Mouse (Mus musculus) embryonic facial prominence, embryonic 12.5 days (tissue): Measurements from ENCODE around the gene Mlip. TPM values are rescaled to one million over a fixed set of nuclear protein-coding genes. Genes with fewer than 3 reads are reported as not detected.
"Not testable (repeated sequence)": the region's sequence is repeated elsewhere in the genome, so short reads cannot be mapped to it uniquely, and the experiment has no call there.

Experiments used
- ATAC-seq: fragments of 200-750 bp; cut with Nextera tagmentation; 2 replicates; pipeline ENCODE4 v1.8.0; 2017; ENCODE audit not compliant: insufficient number of reproducible peaks, insufficient read depth, low FRiP score, low TSS enrichment
- H3K27ac ChIP-seq: fragments of 300-500 bp; sonication (generic); 2 replicates; pipeline ENCODE4 v1.5.1; 2016; ENCODE audit warnings: mild to moderate bottlenecking
- H3K27me3 ChIP-seq: fragments of 300-500 bp; sonication (generic); 2 replicates; pipeline ENCODE4 v1.6.1; 2016; ENCODE audit warnings: mild to moderate bottlenecking, moderate library complexity
- H3K36me3 ChIP-seq: fragments of 300-500 bp; sonication (generic); 2 replicates; pipeline ENCODE4 v1.6.1; 2016; ENCODE audit warnings: mild to moderate bottlenecking
- H3K4me1 ChIP-seq: fragments of 300-500 bp; sonication (generic); 2 replicates; pipeline ENCODE4 v1.6.1; 2016
- H3K4me2 ChIP-seq: fragments of 300-500 bp; sonication (generic); replicated peaks from 2 replicates; pipeline ENCODE4 v1.6.1; 2016; ENCODE audit warnings: mild to moderate bottlenecking, moderate library complexity
- H3K4me3 ChIP-seq: fragments of 300-500 bp; sonication (generic); 2 replicates; pipeline ENCODE4 v1.5.1; 2016; ENCODE audit warnings: mild to moderate bottlenecking
- H3K9ac ChIP-seq: fragments of 300-500 bp; sonication (generic); 2 replicates; pipeline ENCODE4 v1.6.1; 2016; ENCODE audit warnings: mild to moderate bottlenecking, moderate library complexity
- H3K9me3 ChIP-seq: fragments of 300-500 bp; sonication (generic); 2 replicates; pipeline ENCODE4 v1.6.1; 2016; ENCODE audit warnings: mild to moderate bottlenecking, moderate library complexity
- WGBS: fragments of 180-500 bp; shearing (Covaris S2); methylation state at CpG from one replicate; pipeline ENCODE4 v1.1.7; 2016; 5-methylcytosine and 5-hydroxymethylcytosine counted together
- polyA plus RNA-seq: library from polyadenylated mRNA; unstranded; fragments of >200 nt; fragmentation: Nextera tagmentation; extraction: Ambion mirVana; gene quantifications from 2 replicates; pipeline ENCODE4 v1.2.1, GENCODE M21; 2016

The Mlip gene
- polyA plus RNA-seq, 1 experiment from 2014 or later: 0.10 TPM

DNA sequence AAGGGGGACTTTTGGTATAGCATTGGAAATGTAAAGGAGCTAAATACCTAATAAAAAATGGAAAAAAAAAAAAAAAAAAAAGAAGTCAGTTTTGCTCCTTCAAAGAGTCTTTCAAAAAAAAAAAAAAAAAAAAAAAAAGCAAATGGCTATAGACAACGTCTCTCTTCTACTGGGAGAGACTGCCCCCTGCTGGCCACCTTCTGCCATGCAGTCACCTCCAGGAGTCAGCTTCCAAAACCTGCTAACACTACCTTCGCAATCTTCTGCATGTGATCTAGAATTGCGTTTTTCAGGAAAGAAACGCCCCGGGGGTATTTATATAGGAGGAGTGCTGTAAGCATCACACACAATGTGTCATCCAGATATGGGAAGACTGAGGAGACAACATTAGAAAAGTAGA lies 26.9 kb upstream of the Mlip start:
- H3K9me3 ChIP-seq: no peaks in the 10 kb centered on the region
- H3K9ac ChIP-seq: no peak overlapping the region
- ATAC-seq: no peak
- WGBS: 33% methylated on average over 5 of the region's 5 CpGs
- no peaks in the 10 kb centered on the region for H3K4me1 ChIP-seq
- H3K4me3 ChIP-seq: no peak overlapping the region
- H3K4me2 ChIP-seq: no peak overlapping the region
- H3K27me3 ChIP-seq: no peaks in the 10 kb centered on the region
- H3K27ac ChIP-seq: no peak overlapping the region
- H3K36me3 ChIP-seq: no peaks in the 10 kb centered on the region

DNA sequence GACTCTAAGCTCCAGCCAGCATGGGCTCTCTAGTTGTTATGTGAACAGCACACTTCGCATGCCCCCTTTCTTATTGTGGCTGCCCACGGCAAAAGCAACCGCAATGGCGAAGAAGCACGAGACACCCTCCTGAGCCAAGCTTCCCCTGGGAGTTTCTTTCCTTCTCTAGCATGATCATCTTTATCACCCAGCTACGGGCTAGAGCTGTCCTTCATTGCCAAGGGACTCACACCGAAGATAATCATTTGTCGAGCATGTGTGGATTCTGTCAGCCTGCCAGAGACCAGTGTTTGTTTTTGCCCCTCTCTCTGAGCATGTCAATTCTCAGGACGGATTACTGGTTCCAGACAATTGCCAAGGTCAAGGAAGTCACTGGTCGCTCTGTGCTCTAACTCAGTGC lies 24.9 kb upstream of the Mlip start:
- no peak for ATAC-seq
- H3K27ac ChIP-seq: no peak overlapping the region
- WGBS: 69% methylated on average over 10 of the region's 10 CpGs
- no peaks in the 10 kb centered on the region for H3K27me3 ChIP-seq
- no peaks in the 10 kb centered on the region for H3K4me1 ChIP-seq
- H3K9ac ChIP-seq: no peak overlapping the region
- H3K36me3 ChIP-seq: no peaks in the 10 kb centered on the region
- H3K9me3 ChIP-seq: no peaks in the 10 kb centered on the region
- no peak overlapping the region for H3K4me3 ChIP-seq
- no peak overlapping the region for H3K4me2 ChIP-seq

DNA sequence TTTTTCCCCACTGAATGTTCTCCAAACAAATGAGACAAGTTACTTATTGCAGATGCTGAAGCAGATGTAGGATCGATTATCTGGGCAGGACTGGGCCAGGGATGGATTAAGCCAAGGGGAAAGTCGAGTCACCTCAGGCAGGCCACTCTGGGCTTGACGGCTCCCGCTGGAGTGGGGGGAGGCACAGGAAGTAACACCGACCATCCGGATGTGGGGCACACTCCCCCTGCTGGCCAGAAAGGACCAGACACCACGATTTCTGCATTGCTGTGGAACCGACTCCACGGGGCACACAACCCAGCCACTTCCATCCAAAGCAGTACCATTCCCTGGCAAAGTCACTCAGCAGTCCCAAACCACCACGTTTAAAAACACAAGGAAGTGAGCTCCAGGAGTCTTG lies 24.3 kb upstream of the Mlip start:
- no peak overlapping the region for H3K9ac ChIP-seq
- H3K4me3 ChIP-seq: no peak overlapping the region
- H3K9me3 ChIP-seq: no peaks in the 10 kb centered on the region
- H3K4me1 ChIP-seq: no peaks in the 10 kb centered on the region
- H3K27me3 ChIP-seq: no peaks in the 10 kb centered on the region
- no peak overlapping the region for H3K4me2 ChIP-seq
- 59% methylated on average over 10 of the region's 10 CpGs for WGBS
- no peak overlapping the region for H3K27ac ChIP-seq
- no peaks in the 10 kb centered on the region for H3K36me3 ChIP-seq
- ATAC-seq: no peak

DNA sequence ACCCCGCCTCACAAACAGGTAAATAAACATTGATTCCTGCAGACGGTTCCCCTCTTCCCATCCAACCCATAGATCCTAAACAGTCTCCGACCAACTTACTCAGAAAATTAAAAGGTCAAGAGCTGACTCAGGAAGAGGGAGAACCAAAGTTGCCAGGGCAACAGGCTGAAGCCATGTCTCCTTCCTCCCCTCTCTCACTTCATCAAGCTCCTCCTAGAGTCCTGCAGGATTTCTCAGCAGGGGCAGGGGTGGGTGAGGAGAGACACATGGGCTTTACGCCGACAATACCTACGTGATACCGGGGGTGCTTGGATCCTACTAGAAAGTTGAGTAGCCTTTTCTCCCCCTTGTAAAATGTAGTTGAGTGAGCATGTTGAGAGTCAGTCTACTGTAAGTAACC lies 23.8 kb upstream of the Mlip start:
- no peaks in the 10 kb centered on the region for H3K4me1 ChIP-seq

DNA sequence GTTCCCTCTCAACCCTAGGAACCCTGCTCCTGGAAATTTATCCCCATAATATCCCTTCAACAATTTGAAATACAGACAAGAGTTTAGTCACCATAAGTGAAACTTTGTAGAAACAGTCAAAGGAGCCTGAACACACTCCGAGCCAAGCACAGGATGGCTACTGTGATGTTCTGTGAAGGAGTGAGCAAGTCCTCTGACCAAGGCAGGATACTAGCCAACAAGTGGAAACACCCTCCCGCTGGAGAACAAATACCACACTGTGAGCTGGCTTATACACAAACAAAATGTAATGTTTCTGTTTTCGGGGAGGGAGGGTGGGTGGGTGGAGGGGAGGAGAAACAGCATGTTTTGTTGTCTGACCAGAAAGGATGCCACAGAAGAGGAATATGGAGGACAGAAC lies 17.9 kb upstream of the Mlip start:
- H3K27me3 ChIP-seq: no peaks in the 10 kb centered on the region
- no peak overlapping the region for H3K9ac ChIP-seq
- H3K27ac ChIP-seq: no peak overlapping the region
- H3K4me3 ChIP-seq: no peak overlapping the region
- WGBS: 57% methylated on average over 3 of the region's 3 CpGs
- no peak overlapping the region for H3K4me2 ChIP-seq
- H3K4me1 ChIP-seq: no peaks in the 10 kb centered on the region
- H3K9me3 ChIP-seq: no peaks in the 10 kb centered on the region
- ATAC-seq: no peak
- no peaks in the 10 kb centered on the region for H3K36me3 ChIP-seq

More for the DNA sequence above, 23.8 kb upstream of the Mlip start:
- no peaks in the 10 kb centered on the region for H3K9me3 ChIP-seq
- no peaks in the 10 kb centered on the region for H3K27me3 ChIP-seq
- no peak overlapping the region for H3K4me3 ChIP-seq
- no peak overlapping the region for H3K27ac ChIP-seq
- H3K36me3 ChIP-seq: no peaks in the 10 kb centered on the region
- ATAC-seq: no peak
- H3K4me2 ChIP-seq: no peak overlapping the region
- WGBS: 83% methylated on average over 7 of the region's 7 CpGs
- H3K9ac ChIP-seq: no peak overlapping the region

DNA sequence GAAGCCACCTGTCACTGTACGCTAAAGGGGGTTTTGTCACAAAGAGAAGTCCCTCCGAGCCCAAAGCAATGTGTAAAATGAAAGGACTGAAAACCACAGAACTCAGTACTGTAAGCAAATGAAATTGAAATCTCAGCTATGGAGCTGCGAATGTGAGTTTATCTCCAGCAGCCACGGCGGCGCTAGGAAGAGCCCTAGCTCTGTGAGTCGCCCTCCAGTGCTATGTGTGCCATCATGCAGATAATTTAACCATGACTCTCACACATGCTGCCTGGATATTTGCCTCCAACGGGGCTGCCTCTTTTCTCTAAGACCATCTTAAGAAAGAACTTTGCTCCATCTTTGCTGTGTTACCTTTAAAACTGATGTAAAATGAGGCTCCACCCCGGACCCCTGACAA lies 16.5 kb upstream of the Mlip start:
- Histone ChIP-seq H3K4me2 (no peak overlapping the region), H3K27ac (no peak overlapping the region), H3K4me1 (no peaks in the 10 kb centered on the region), H3K36me3 (no peaks in the 10 kb centered on the region), H3K27me3 (no peaks in the 10 kb centered on the region), H3K9ac (no peak overlapping the region), H3K9me3 (no peaks in the 10 kb centered on the region), H3K4me3 (no peak overlapping the region)
- WGBS: 82% methylated on average over 9 of the region's 9 CpGs
- no peak for ATAC-seq

DNA sequence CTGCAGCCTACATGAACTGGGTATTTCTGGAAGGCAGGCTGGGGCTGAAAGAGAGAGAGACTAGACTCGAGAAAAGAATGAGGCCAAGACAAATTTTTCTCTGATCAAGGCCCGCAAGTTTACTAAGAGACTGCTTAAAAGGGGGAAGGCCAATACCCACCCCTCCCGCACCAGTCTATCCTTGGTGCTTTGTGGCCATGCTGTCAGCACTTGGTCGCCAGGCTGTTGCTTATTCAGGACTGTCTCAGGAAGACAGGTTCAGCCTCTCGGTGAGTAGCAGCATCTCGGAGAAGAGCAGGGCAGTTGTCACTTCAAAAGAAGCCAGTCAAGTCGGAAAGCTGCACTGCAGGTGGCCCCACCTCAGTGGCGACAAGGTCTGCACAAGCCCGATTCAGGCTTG lies 11.9 kb upstream of the Mlip start:
- 72% methylated on average over 9 of the region's 9 CpGs for WGBS
- not testable (repeated sequence) for H3K9me3 ChIP-seq

DNA sequence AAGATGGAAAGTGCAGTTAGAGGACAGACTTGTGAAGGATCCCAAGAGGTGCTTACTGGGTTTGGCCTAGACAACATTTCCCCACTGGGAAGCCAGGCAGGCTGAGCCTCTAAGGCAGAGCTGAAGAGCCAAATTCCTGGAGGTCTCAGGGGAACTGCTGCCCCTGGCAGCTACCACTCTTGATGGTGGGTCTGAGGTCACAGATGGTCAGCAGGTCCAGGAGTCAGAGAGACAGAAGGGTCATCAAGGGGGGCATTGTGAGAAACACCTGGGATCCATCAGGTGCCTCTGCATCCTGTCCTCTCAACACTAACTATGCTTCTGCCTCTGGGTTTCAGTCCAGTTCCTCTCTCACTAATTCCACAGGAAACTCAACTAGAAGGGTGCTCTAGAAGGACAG lies 10.1 kb upstream of the Mlip start:
- Histone ChIP-seq H3K27me3 (no peaks in the 10 kb centered on the region), H3K27ac (no peak overlapping the region), H3K36me3 (no peaks in the 10 kb centered on the region), H3K9me3 (no peaks in the 10 kb centered on the region), H3K4me3 (no peak overlapping the region), H3K4me1 (no peaks in the 10 kb centered on the region), H3K9ac (no peak overlapping the region), H3K4me2 (no peak overlapping the region)
- ATAC-seq: no peak

More for the DNA sequence above, 11.9 kb upstream of the Mlip start:
- H3K36me3 ChIP-seq, H3K9ac ChIP-seq, H3K4me1 ChIP-seq, H3K27me3 ChIP-seq, ATAC-seq, H3K27ac ChIP-seq, H3K4me3 ChIP-seq, H3K4me2 ChIP-seq: not testable (repeated sequence)

DNA sequence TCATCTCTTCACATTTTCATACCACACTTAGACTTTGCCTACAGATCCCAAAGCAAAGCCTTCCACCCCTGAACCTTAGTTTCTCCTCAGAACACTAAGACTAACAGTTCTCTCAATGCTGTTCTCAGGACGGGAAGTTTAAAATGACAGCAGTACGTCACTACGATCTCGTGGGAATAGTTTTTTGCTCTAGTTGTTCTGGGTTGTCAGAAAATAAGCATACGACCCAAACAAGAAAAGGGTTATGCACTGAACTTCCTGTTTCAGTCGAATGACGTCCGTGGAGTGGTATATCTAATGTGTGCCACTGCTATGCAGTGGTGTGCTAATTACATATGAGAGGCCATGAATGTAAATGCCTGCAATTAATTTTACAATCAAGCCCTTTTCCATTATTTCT lies 7.9 kb upstream of the Mlip start:
- no peak overlapping the region for H3K4me3 ChIP-seq
- H3K9me3 ChIP-seq: no peaks in the 10 kb centered on the region
- H3K4me1 ChIP-seq: no peaks in the 10 kb centered on the region
- 77% methylated on average over 8 of the region's 8 CpGs for WGBS
- no peak overlapping the region for H3K4me2 ChIP-seq
- H3K9ac ChIP-seq: no peak overlapping the region
- no peaks in the 10 kb centered on the region for H3K27me3 ChIP-seq
- no peaks in the 10 kb centered on the region for H3K36me3 ChIP-seq
- no peak for ATAC-seq
- H3K27ac ChIP-seq: no peak overlapping the region

DNA sequence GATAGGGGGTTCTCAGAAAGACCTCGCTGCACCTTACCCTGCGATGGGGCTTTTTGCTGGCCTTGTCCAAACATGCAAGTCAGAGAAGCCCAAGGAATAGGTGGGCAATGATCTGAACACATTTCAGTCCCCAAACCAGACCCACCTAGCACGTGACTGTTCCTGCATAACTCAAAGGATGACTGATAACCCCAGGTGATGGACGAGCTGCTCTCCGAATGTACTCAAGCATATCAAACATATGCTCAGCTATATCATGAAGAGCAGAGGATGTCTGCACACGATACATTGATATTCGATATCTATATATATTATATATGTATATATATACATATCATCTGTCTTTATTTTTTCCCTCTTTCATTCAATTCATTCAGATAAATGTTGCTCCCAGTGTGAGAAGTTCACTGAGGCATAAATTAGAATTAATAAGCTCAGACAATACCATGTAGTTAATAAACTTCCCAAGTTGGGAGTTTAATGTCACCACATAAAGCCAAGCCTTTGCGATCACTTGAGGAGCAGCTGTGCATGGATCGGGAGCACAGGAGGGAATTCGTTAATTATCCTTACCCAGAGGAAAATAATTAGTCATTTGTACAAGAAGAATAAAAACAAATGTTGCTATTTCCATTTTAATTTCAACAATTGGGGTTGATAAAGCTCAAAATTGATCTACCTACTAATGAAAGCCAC lies 6.7 kb upstream of the Mlip start:
- no peaks in the 10 kb centered on the region for H3K27me3 ChIP-seq
- no peaks in the 10 kb centered on the region for H3K9me3 ChIP-seq
- H3K9ac ChIP-seq: no peak overlapping the region
- no peak overlapping the region for H3K4me3 ChIP-seq
- no peak for ATAC-seq
- H3K27ac ChIP-seq: no peak overlapping the region
- H3K36me3 ChIP-seq: no peaks in the 10 kb centered on the region
- H3K4me1 ChIP-seq: no peaks in the 10 kb centered on the region
- no peak overlapping the region for H3K4me2 ChIP-seq
- WGBS: 89% methylated on average over 10 of the region's 10 CpGs

DNA sequence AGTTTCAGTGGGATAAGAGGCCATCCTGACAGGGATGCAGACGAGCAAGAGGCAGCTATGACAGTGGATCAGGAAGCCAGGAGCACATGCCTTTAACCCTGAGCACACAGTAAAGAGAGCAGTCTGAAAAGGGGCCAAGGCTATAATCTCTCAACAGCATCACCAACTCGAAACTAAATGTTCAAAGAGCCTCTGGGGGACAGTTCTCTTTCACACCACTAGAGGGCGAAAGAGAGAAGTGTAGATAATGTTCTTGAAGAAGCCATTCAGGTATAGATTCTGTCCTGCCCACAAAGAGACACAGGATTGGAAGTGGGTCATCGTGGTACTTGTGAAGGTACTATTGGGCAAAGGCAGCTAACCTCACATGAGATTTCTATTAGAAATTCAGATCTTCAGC lies 1.2 kb upstream of the Mlip start:
- H3K4me1 ChIP-seq: peaks cover 6% of the 10 kb centered on the region; the same call in 1 of the 2 replicates
- no peak for ATAC-seq
- no peak overlapping the region for H3K27ac ChIP-seq
- no peaks in the 10 kb centered on the region for H3K9me3 ChIP-seq
- no peak overlapping the region for H3K4me2 ChIP-seq
- WGBS: 76% methylated on average over 4 of the region's 4 CpGs
- H3K27me3 ChIP-seq: no peaks in the 10 kb centered on the region
- no peaks in the 10 kb centered on the region for H3K36me3 ChIP-seq
- no peak overlapping the region for H3K9ac ChIP-seq
- no peak overlapping the region for H3K4me3 ChIP-seq

DNA sequence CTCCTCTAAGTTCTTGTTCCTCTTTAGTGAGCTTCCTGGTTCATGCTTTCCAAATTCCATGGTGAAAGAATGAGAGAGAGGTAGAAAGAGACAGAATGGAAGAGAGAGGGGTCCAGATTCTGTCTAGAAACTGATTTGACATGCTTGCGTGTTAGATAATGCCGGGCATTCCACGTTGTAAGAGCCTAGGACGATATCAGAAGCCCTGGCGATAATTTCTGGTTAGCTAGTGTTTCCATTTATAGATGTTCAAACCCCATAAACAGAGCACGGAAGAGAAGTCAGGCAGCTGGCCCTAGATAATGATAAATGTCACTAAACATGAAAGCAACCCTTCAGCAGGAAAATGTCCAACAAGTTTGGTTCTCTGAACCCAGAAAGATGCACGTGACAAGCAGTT lies 5.1 kb downstream of the Mlip start:
- 78% methylated on average over 7 of the region's 7 CpGs for WGBS
- Histone ChIP-seq H3K4me3 (no peak overlapping the region), H3K9me3 (no peaks in the 10 kb centered on the region), H3K27me3 (no peaks in the 10 kb centered on the region), H3K4me2 (no peak overlapping the region), H3K36me3 (no peaks in the 10 kb centered on the region), H3K9ac (no peak overlapping the region), H3K27ac (no peak overlapping the region), H3K4me1 (peaks cover 6% of the 10 kb centered on the region; the same call in 1 of the 2 replicates)
- ATAC-seq: no peak

DNA sequence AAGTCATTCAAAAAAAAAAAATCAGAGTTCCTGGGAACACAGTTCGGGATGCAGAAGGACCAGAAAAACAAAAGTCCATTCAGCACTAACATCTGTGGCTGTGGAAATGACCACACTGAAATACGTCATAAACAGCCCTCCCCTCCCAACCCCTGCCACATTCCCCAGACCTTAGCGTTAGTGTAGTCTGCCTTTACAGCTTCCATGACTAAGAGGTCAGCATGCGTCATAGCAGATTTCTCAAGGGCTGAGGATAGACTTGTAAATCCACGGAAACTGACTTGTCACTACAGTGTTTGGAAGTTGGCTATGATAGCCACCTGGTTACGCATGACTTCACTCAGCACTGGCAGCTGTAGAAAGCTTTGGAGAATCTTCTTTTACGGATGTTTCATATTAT lies 8.5 kb downstream of the Mlip start:
- no peak for ATAC-seq

More for the DNA sequence above, 8.5 kb downstream of the Mlip start:
- WGBS: 60% methylated on average over 7 of the region's 7 CpGs
- H3K4me3 ChIP-seq: no peak overlapping the region
- no peaks in the 10 kb centered on the region for H3K36me3 ChIP-seq
- peaks cover 4% of the 10 kb centered on the region; the same call in 1 of the 2 replicates for H3K4me1 ChIP-seq
- H3K27me3 ChIP-seq: no peaks in the 10 kb centered on the region
- H3K27ac ChIP-seq: no peak overlapping the region
- H3K9me3 ChIP-seq: no peaks in the 10 kb centered on the region
- no peak overlapping the region for H3K4me2 ChIP-seq
- no peak overlapping the region for H3K9ac ChIP-seq
